In genomic region chr16:8525293-8525692, GRCm38 (mm10) we compare ENCODE assay signal across 26 mouse cellular contexts. TPM values are rescaled to one million over a fixed set of nuclear protein-coding genes. Genes with fewer than 3 reads are reported as not detected.
DNase-seq lines count a peak whose midpoint lies in the region; ATAC-seq lines count a peak whose summit lies in the region.
"Had no signal": no experiment of that assay in that cellular context is flagged by ENCODE, and none has a peak within 500 bp of the region (broad histone marks: within the 10 kb centered on the region; RNA-seq: fewer than 3 reads in every experiment).

No protein-coding gene starts in this region.

- no peaks in the 10 kb centered on the region for H3K27me3 ChIP-seq in limb, embryonic 12.5 days
- H3K27me3 ChIP-seq in limb, embryonic 10.5 days (ENCODE audit: low read depth, poor library complexity, severe bottlenecking): no peaks in the 10 kb centered on the region
- H3K27me3 ChIP-seq in midbrain, embryonic 11.5 days (ENCODE audit: control insufficient read depth, insufficient read depth, low read length): no peaks in the 10 kb centered on the region
- no peaks in the 10 kb centered on the region; the same call in 1 of the 2 replicates for H3K27me3 ChIP-seq in midbrain, embryonic 10.5 days (ENCODE audit: low read depth, poor library complexity, severe bottlenecking)
- no peaks in the 10 kb centered on the region for H3K27me3 ChIP-seq in limb, embryonic 13.5 days
- H3K27me3 ChIP-seq: stomach, embryonic 15.5 days had no signal

- H3K27ac ChIP-seq in limb, embryonic 12.5 days: peak overlapping the region; percentile 96
- no peak overlapping the region for H3K27ac ChIP-seq in limb, embryonic 10.5 days
- no peak overlapping the region for H3K27ac ChIP-seq in midbrain, embryonic 11.5 days (ENCODE audit: low read depth, low read length)
- H3K27ac ChIP-seq in midbrain, embryonic 10.5 days (replicated peaks): no peak overlapping the region
- peak overlapping the region; percentile 94; the same call in 1 of the 2 replicates for H3K27ac ChIP-seq in limb, embryonic 13.5 days
- H3K27ac ChIP-seq: neural tube, embryonic 12.5 days; stomach, embryonic 15.5 days had no signal

- no peaks in the 10 kb centered on the region for H3K36me3 ChIP-seq in limb, embryonic 12.5 days
- H3K36me3 ChIP-seq in limb, embryonic 10.5 days: no peaks in the 10 kb centered on the region
- H3K36me3 ChIP-seq in midbrain, embryonic 11.5 days (ENCODE audit: control insufficient read depth, insufficient read depth, low read length): no peaks in the 10 kb centered on the region
- no peaks in the 10 kb centered on the region for H3K36me3 ChIP-seq in midbrain, embryonic 10.5 days
- H3K36me3 ChIP-seq in limb, embryonic 13.5 days: no peaks in the 10 kb centered on the region; the same call in 1 of the 2 replicates
- H3K36me3 ChIP-seq: stomach, embryonic 15.5 days had no signal

- peaks cover 49% of the 10 kb centered on the region for H3K4me1 ChIP-seq in limb, embryonic 12.5 days (replicated peaks)
- H3K4me1 ChIP-seq in limb, embryonic 10.5 days: peaks cover 25% of the 10 kb centered on the region
- peaks cover 6% of the 10 kb centered on the region for H3K4me1 ChIP-seq in midbrain, embryonic 11.5 days (ENCODE audit: control insufficient read depth, insufficient read depth, low read length)
- H3K4me1 ChIP-seq in midbrain, embryonic 10.5 days: peaks cover 13% of the 10 kb centered on the region
- H3K4me1 ChIP-seq in limb, embryonic 13.5 days: peaks cover 42% of the 10 kb centered on the region

- no peak overlapping the region for H3K4me3 ChIP-seq in limb, embryonic 12.5 days (replicated peaks)
- no peak overlapping the region for H3K4me3 ChIP-seq in limb, embryonic 10.5 days
- H3K4me3 ChIP-seq in midbrain, embryonic 11.5 days (ENCODE audit: low read depth, low read length): no peak overlapping the region
- no peak overlapping the region for H3K4me3 ChIP-seq in midbrain, embryonic 10.5 days
- H3K4me3 ChIP-seq in limb, embryonic 13.5 days: no peak overlapping the region
- H3K4me3 ChIP-seq: forebrain, embryonic 13.5 days; neural tube, embryonic 12.5 days; stomach, embryonic 15.5 days had no signal

- no peak for DNase-seq in limb, embryonic 10.5 days (ENCODE audit: low spot score)
- DNase-seq in midbrain, embryonic 11.5 days (ENCODE audit: low spot score, missing footprints): peak; percentile 57
- DNase-seq in midbrain, embryonic 10.5 days (ENCODE audit: low spot score): no peak
- no peak for DNase-seq in layer of hippocampus, adult 18-20 months (ENCODE audit: low spot score in 2 of 2)
- DNase-seq in gastrocnemius, adult 8-10 months (ENCODE audit: low spot score in 2 of 2): no peak
- DNase-seq: adrenal gland, postnatal 25 days; cerebellum, adult 11-12 months; cerebellum, postnatal 10 days; gastrocnemius, postnatal 25 days; heart, adult 18-20 months; heart, postnatal 36 days; kidney, adult 9 months; kidney, postnatal 10 days; layer of hippocampus, adult 9-11 months; lung, adult 18-20 months; lung, postnatal 14 days; retina, postnatal 1 day; right cerebral cortex, postnatal 14 days had no signal

- no peak for ATAC-seq in limb, embryonic 12.5 days (ENCODE audit: insufficient number of reproducible peaks, insufficient read depth, low FRiP score, low TSS enrichment, low read depth)
- no peak for ATAC-seq in midbrain, embryonic 11.5 days (ENCODE audit: low FRiP score)
- ATAC-seq in limb, embryonic 13.5 days (ENCODE audit: low FRiP score, low read depth): no peak
- ATAC-seq: forebrain, embryonic 13.5 days; midbrain, embryonic 16.5 days had no signal

- 73% methylated on average over 3 of the region's 3 CpGs for WGBS in limb, embryonic 12.5 days
- 78% methylated on average over 3 of the region's 3 CpGs for WGBS in limb, embryonic 10.5 days
- 71% methylated on average over 3 of the region's 3 CpGs for WGBS in midbrain, embryonic 11.5 days
- 75% methylated on average over 3 of the region's 3 CpGs for WGBS in midbrain, embryonic 10.5 days
- 67% methylated on average over 3 of the region's 3 CpGs for WGBS in limb, embryonic 13.5 days

- H3K9ac ChIP-seq in limb, embryonic 12.5 days (replicated peaks): no peak overlapping the region
- H3K9ac ChIP-seq in midbrain, embryonic 11.5 days (ENCODE audit: low read length): no peak overlapping the region
- H3K9ac ChIP-seq in limb, embryonic 13.5 days: no peak overlapping the region
- H3K9ac ChIP-seq: forebrain, embryonic 13.5 days; hindbrain, embryonic 14.5 days; neural tube, embryonic 12.5 days; stomach, embryonic 15.5 days had no signal

- H3K9me3 ChIP-seq in limb, embryonic 12.5 days: no peaks in the 10 kb centered on the region
- no peaks in the 10 kb centered on the region for H3K9me3 ChIP-seq in limb, embryonic 10.5 days (replicated peaks)
- no peaks in the 10 kb centered on the region for H3K9me3 ChIP-seq in midbrain, embryonic 11.5 days (ENCODE audit: control insufficient read depth, low read length)
- H3K9me3 ChIP-seq in midbrain, embryonic 10.5 days (replicated peaks): no peaks in the 10 kb centered on the region
- H3K9me3 ChIP-seq in limb, embryonic 13.5 days: no peaks in the 10 kb centered on the region
- H3K9me3 ChIP-seq: forebrain, embryonic 13.5 days; neural tube, embryonic 12.5 days; stomach, embryonic 15.5 days had no signal

- no peak overlapping the region for H3K4me2 ChIP-seq in limb, embryonic 12.5 days
- H3K4me2 ChIP-seq in midbrain, embryonic 11.5 days: no peak overlapping the region
- H3K4me2 ChIP-seq in limb, embryonic 13.5 days (replicated peaks): no peak overlapping the region
- H3K4me2 ChIP-seq: forebrain, embryonic 13.5 days; heart, embryonic 11.5 days; hindbrain, embryonic 14.5 days; neural tube, embryonic 12.5 days had no signal

RNA-seq across cellular contexts. Expression of gene Abat, which starts 12.1 kb away (rescaled TPM):
- polyA plus RNA-seq in limb, embryonic 12.5 days (2016; fragmentation: Nextera tagmentation; extraction: Ambion mirVana): 36.4 and 41.8 TPM in 2 replicates
- polyA plus RNA-seq in limb, embryonic 10.5 days (2016; fragmentation: Nextera tagmentation; extraction: Ambion mirVana): 14.9 and 22.7 TPM in 2 replicates
- polyA plus RNA-seq in midbrain, embryonic 11.5 days (2014; fragmentation: Nextera tagmentation; extraction: Ambion mirVana): 18.1 and 19.6 TPM in 2 replicates
- polyA plus RNA-seq in midbrain, embryonic 10.5 days (2016; fragmentation: Nextera tagmentation; extraction: Ambion mirVana): 16.4 and 23.4 TPM in 2 replicates
- 35.9 and 36.1 TPM in 2 replicates for polyA plus RNA-seq in limb, embryonic 13.5 days (2015; fragmentation: Nextera tagmentation; extraction: Ambion mirVana)
- total RNA-seq in layer of hippocampus, adult 18-20 months (2021): 100 to 1,000 TPM; 134 to 146 TPM
- total RNA-seq in gastrocnemius, adult 8-10 months (2022): 1 to 10 TPM in 3 of 4 experiments, under 1 TPM in 1; 0.94 to 1.8 (median 1.5) TPM

RNA-seq across cellular contexts. Expression of gene Mettl22, which starts 54.7 kb away (rescaled TPM):
- 16.9 and 19.3 TPM in 2 replicates for polyA plus RNA-seq in limb, embryonic 12.5 days (2016; fragmentation: Nextera tagmentation; extraction: Ambion mirVana)
- polyA plus RNA-seq in limb, embryonic 10.5 days (2016; fragmentation: Nextera tagmentation; extraction: Ambion mirVana): 18.2 and 22.5 TPM in 2 replicates
- polyA plus RNA-seq in midbrain, embryonic 11.5 days (2014; fragmentation: Nextera tagmentation; extraction: Ambion mirVana): 17.6 and 24.3 TPM in 2 replicates
- polyA plus RNA-seq in midbrain, embryonic 10.5 days (2016; fragmentation: Nextera tagmentation; extraction: Ambion mirVana): 23.6 and 25.7 TPM in 2 replicates
- 22.8 and 24.7 TPM in 2 replicates for polyA plus RNA-seq in limb, embryonic 13.5 days (2015; fragmentation: Nextera tagmentation; extraction: Ambion mirVana)
- total RNA-seq in layer of hippocampus, adult 18-20 months (2021): 10 to 100 TPM; 26.4 TPM
- 10 to 100 TPM; 76.5 to 91.7 (median 85.3) TPM for total RNA-seq in gastrocnemius, adult 8-10 months (2022)

Comparison
In these comparisons a context has a peak if more than half of its experiments do, and no peak if none do; other contexts are left out.
1. H3K27ac ChIP-seq: peak in limb, embryonic 12.5 days (single experiment) and limb, embryonic 13.5 days (single experiment); none in limb, embryonic 10.5 days (single experiment), midbrain, embryonic 11.5 days (single experiment) and midbrain, embryonic 10.5 days (single experiment).